Mouse (Mus musculus): ENCODE measurements around the gene Tstd3.

GRCm38 (mm10) chr4:21810608-21811007 lies 43.6 kb upstream of the Tstd3 start:
- TF ChIP-seq CTCF (conservative IDR thresholded peaks at IDR 0.05; ENCODE audit: insufficient read depth, insufficient read length, low read depth, low read length) (no peak), POLR2A (IDR thresholded peaks at IDR 0.05; ENCODE audit: low read depth, low read length) (no peak)

Data from kidney, adult 2 months (tissue).